Mouse (Mus musculus) liver, embryonic 16.5 days (tissue): ENCODE results near the gene Romo1. TPM values are rescaled to one million over a fixed set of nuclear protein-coding genes. Genes with fewer than 3 reads are reported as not detected.

Source experiments
- ATAC-seq: fragments of 200-750 bp; cut with Nextera tagmentation; 2 replicates; pipeline ENCODE4 v1.8.0; 2017; ENCODE audit warnings: low read depth, mild to moderate bottlenecking, moderate number of reproducible peaks, moderate library complexity
- H3K27ac ChIP-seq: fragments of 300-500 bp; sonication (generic); 2 replicates; pipeline ENCODE4 v1.5.1; 2014; ENCODE audit warnings: mild to moderate bottlenecking, low read length
- H3K27me3 ChIP-seq: fragments of 300-500 bp; sonication (generic); 2 replicates; pipeline ENCODE4 v1.6.1; 2014; ENCODE audit warnings: low read depth, low read length, mixed read lengths; ENCODE audit not compliant: control insufficient read depth, insufficient read depth
- H3K36me3 ChIP-seq: fragments of 300-500 bp; sonication (generic); 2 replicates; pipeline ENCODE4 v1.6.1; 2014; ENCODE audit warnings: mild to moderate bottlenecking; ENCODE audit not compliant: control insufficient read depth, insufficient read depth
- H3K4me1 ChIP-seq: fragments of 300-500 bp; sonication (generic); 2 replicates; pipeline ENCODE4 v1.6.1; 2014; ENCODE audit warnings: low read depth, low read length, mixed read lengths; ENCODE audit not compliant: control insufficient read depth
- H3K4me2 ChIP-seq: fragments of 300-500 bp; sonication (generic); 2 replicates; pipeline ENCODE4 v1.6.1; 2014; ENCODE audit warnings: low read depth, low read length, mixed read lengths
- H3K4me3 ChIP-seq: fragments of 300-500 bp; sonication (generic); 2 replicates; pipeline ENCODE4 v1.5.1; 2014; ENCODE audit warnings: low read depth, mild to moderate bottlenecking, low read length
- H3K9ac ChIP-seq: fragments of 300-500 bp; sonication (generic); 2 replicates; pipeline ENCODE4 v1.6.1; 2014; ENCODE audit warnings: low read depth, low read length
- H3K9me3 ChIP-seq: fragments of 300-500 bp; sonication (generic); replicated peaks from 2 replicates; pipeline ENCODE4 v1.6.1; 2016; ENCODE audit warnings: low read length; ENCODE audit not compliant: control insufficient read depth
- WGBS: fragments of 180-500 bp; shearing (Covaris S2); extraction: QIAGEN DNeasy Blood & Tissue Kit; methylation state at CpG from one replicate; pipeline ENCODE4 v1.1.7; 2014; ENCODE audit not compliant: insufficient replicate concordance; 5-methylcytosine and 5-hydroxymethylcytosine counted together
- polyA plus RNA-seq: library from polyadenylated mRNA; unstranded; fragments of >200 nt; fragmentation: Nextera tagmentation; extraction: Ambion mirVana; gene quantifications from 2 replicates; pipeline ENCODE4 v1.2.1, GENCODE M21; 2015

Romo1 gene
- polyA plus RNA-seq, 1 experiment from 2014 or later = 180 TPM

GRCm38 (mm10) chr2:156190004-156190896, 46.4 kb downstream of the Romo1 start:
- peak overlapping the region; percentile 38; the same call in 1 of the 2 replicates for H3K27ac ChIP-seq
- H3K36me3 ChIP-seq = no peaks in the 10 kb centered on the region
- WGBS = 26% methylated on average over 14 of the region's 14 CpGs
- peak; percentile 48; the same call in 1 of the 2 replicates for ATAC-seq
- no peak overlapping the region for H3K4me3 ChIP-seq
- no peaks in the 10 kb centered on the region for H3K27me3 ChIP-seq
- no peak overlapping the region for H3K9ac ChIP-seq
- peaks cover 5% of the 10 kb centered on the region for H3K4me1 ChIP-seq
- peak overlapping the region; percentile 19; the same call in 1 of the 2 replicates for H3K4me2 ChIP-seq
- no peaks in the 10 kb centered on the region for H3K9me3 ChIP-seq

- H3K4me1 ChIP-seq = peaks cover 12% of the 10 kb centered on the region
- WGBS = 73% methylated on average over 2 of the region's 2 CpGs
- no peak overlapping the region for H3K4me2 ChIP-seq
- H3K4me3 ChIP-seq = no peak overlapping the region
- H3K9ac ChIP-seq = no peak overlapping the region
- H3K27ac ChIP-seq = no peak overlapping the region
- no peak for ATAC-seq
- no peaks in the 10 kb centered on the region for H3K9me3 ChIP-seq
- no peaks in the 10 kb centered on the region for H3K36me3 ChIP-seq
- no peaks in the 10 kb centered on the region for H3K27me3 ChIP-seq
Measured at GRCm38 (mm10) chr2:156191540-156191939, 47.7 kb downstream of the Romo1 start.

- Histone ChIP-seq H3K36me3 (no peaks in the 10 kb centered on the region), H3K27ac (no peak overlapping the region), H3K4me1 (peaks cover 12% of the 10 kb centered on the region), H3K27me3 (no peaks in the 10 kb centered on the region), H3K9me3 (no peaks in the 10 kb centered on the region), H3K4me2 (no peak overlapping the region), H3K4me3 (no peak overlapping the region), H3K9ac (no peak overlapping the region)
- no peak for ATAC-seq
- WGBS = 75% methylated on average over 2 of the region's 2 CpGs
Measured at GRCm38 (mm10) chr2:156192068-156192467, 48.2 kb downstream of the Romo1 start.

- ATAC-seq = no peak
- Histone ChIP-seq H3K4me3 (no peak overlapping the region), H3K27me3 (no peaks in the 10 kb centered on the region), H3K4me2 (no peak overlapping the region), H3K4me1 (peaks cover 21% of the 10 kb centered on the region), H3K9me3 (no peaks in the 10 kb centered on the region), H3K9ac (no peak overlapping the region), H3K27ac (no peak overlapping the region), H3K36me3 (no peaks in the 10 kb centered on the region)
- 62% methylated on average over 3 of the region's 3 CpGs for WGBS
Measured at GRCm38 (mm10) chr2:156193066-156193862, 49.4 kb downstream of the Romo1 start.

GRCm38 (mm10) chr2:156194571-156194970, 50.7 kb downstream of the Romo1 start:
- Histone ChIP-seq H3K36me3 (no peaks in the 10 kb centered on the region), H3K4me3 (no peak overlapping the region), H3K27me3 (no peaks in the 10 kb centered on the region), H3K9ac (no peak overlapping the region), H3K9me3 (no peaks in the 10 kb centered on the region), H3K4me1 (peaks cover 26% of the 10 kb centered on the region), H3K4me2 (no peak overlapping the region), H3K27ac (peak overlapping the region; percentile 63)
- ATAC-seq = no peak

Other genes with a start within 250 kb of the Romo1 start
- gene Uqcc1, start 213.7 kb upstream of the Romo1 start, polyA plus RNA-seq = 26.5 and 34.1 TPM in 2 replicates
- gene Gm15557, start 203.3 kb upstream of the Romo1 start, polyA plus RNA-seq = not detected in 2 replicates
- not detected in 2 replicates for gene Gdf5, start 198.7 kb upstream of the Romo1 start, polyA plus RNA-seq
- 6.6 and 7.0 TPM in 2 replicates for gene Cep250, start 187.6 kb upstream of the Romo1 start, polyA plus RNA-seq
- gene 6430550D23Rik, start 136.1 kb upstream of the Romo1 start, polyA plus RNA-seq = 0.54 and 0.98 TPM in 2 replicates
- gene Ergic3, start 136.0 kb upstream of the Romo1 start, polyA plus RNA-seq = 93.2 and 93.9 TPM in 2 replicates
- gene Fer1l4, start 91.1 kb upstream of the Romo1 start, polyA plus RNA-seq = not detected in 2 replicates
- gene Spag4, start 78.9 kb upstream of the Romo1 start, polyA plus RNA-seq = 0.54 and 0.72 TPM in 2 replicates
- 19.4 and 22.6 TPM in 2 replicates for gene Cpne1, start 32.1 kb upstream of the Romo1 start, polyA plus RNA-seq
- gene Rbm12, start 32.1 kb upstream of the Romo1 start, polyA plus RNA-seq = 7.8 and 8.9 TPM in 2 replicates
- 5.4 and 6.2 TPM in 2 replicates for gene Gm28036, start 16.9 kb upstream of the Romo1 start, polyA plus RNA-seq
- gene Nfs1, start 147 bp downstream of the Romo1 start, polyA plus RNA-seq = 44.5 and 44.7 TPM in 2 replicates
- 229 and 233 TPM in 2 replicates for gene Rbm39, start 36.2 kb downstream of the Romo1 start, polyA plus RNA-seq
- 10.9 and 13.8 TPM in 2 replicates for gene Phf20, start 52.4 kb downstream of the Romo1 start, polyA plus RNA-seq
- gene Cnbd2, start 168.3 kb downstream of the Romo1 start, polyA plus RNA-seq = 1.6 and 1.9 TPM in 2 replicates
- 20.7 and 21.4 TPM in 2 replicates for gene Scand1, start 168.7 kb downstream of the Romo1 start, polyA plus RNA-seq